Mouse (Mus musculus) left cerebral cortex, adult 18-20 months (tissue): ENCODE data around the gene Prim2. TPM values are rescaled to one million over a fixed set of nuclear protein-coding genes. Genes with fewer than 3 reads are reported as not detected.
"Not testable (repeated sequence)": the region's sequence is repeated elsewhere in the genome, so short reads cannot be mapped to it uniquely, and the experiment has no call there.

ENCODE experiments used
- DNase-seq, 2 experiments: peaks; one replicate each; pipeline ENCODE4 v3.0.0; 2021 to 2022; ENCODE audit warnings: low spot score in 2 of 2, mixed read lengths in 1 of 2
- total RNA-seq, 2 experiments: library from RNA; stranded (reverse); gene quantifications; 2 replicates each; pipeline ENCODE4 v1.2.3; 2021

Prim2 gene
- total RNA-seq, 2 experiments from 2014 or later: 6.7 to 6.9 TPM

- no peak for DNase-seq
Observed at GRCm38 (mm10) chr1:33657574-33658149, 11.9 kb downstream of the Prim2 start.

DNA sequence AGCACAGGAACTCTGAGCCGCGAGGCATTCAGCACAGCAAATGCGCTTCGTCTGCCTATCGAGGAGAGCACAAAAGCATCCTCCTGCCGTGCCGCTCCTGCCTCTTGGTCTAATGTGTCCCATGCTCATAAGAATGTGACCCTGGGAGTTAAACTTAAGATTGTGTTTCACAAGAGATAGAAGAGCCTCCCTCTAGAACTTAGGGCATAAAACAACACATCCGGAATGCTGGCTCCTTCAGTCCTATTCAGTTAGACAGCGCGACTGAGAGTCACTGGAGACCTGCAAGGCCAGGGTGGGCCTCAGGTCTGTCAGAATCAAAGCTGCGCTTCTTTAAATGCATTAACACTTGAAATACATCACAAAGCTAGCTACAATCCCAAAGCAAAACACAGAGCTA lies 18.7 kb downstream of the Prim2 start:
- no peak for DNase-seq

DNA sequence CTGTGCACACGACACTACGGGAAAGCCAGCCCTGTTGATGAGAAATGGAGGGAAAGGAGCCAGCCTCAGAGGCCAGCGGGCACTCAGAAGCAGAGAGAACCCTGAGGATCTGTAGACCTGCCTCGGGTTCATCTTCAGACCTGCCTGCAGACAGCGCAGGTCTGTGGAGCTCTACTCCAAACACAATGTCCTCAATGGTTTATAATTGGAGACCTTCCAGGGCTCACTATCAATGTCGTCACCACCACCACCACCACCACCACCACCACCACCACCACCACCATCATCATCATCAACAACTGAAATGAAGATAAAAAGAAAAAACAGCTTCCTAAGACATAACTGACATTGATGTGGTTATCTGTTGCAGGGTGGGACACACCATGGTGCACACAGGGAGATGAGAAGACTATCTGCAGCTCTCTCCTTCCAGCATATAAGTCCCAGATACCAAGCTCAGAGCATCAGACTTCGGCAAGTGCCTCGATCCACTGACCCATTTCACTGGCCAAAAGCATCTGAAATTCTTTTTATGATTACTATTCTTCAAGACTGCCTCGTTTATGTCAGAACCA lies 20.0 kb downstream of the Prim2 start:
- DNase-seq: no peak

DNA sequence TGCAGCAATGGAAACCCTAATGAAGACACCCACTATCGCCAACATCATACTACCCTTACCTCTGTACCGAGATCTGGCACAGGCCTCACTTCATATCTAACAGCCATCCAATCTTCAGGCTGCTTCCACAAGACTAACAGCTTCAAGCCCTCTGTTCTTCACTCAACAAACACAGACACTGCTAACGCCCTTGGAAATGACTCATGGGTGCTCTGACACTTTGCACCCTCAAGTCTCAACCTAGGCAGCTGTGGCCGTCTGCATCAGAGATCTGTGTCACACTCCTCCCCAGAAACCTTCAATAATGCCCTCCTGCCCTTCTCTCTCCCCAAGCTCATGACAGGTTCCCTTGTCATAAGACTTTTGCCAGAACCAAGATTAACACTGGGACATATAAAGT lies 20.6 kb downstream of the Prim2 start:
- no peak for DNase-seq

DNA sequence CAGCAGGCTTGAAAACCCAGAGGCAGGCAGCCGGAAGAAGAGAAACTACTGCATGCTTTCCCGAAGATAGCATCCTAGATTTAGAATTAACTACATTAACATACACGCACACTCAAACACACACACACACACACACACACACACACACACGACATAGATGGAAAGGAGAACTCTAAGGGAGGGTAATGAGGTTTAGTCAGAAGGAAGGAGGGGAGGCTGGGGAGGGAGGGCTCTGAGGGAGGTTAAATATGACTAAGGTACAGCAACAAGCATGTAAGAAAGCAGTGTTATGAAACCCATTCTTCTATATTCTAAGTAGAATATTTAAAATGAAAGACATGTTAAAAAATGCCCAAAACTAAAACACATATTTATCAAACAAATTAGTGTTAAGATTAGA lies 21.9 kb downstream of the Prim2 start:
- DNase-seq: no peak

GRCm38 (mm10) chr1:33647173-33647572 lies 22.4 kb downstream of the Prim2 start:
- no peak for DNase-seq

DNA sequence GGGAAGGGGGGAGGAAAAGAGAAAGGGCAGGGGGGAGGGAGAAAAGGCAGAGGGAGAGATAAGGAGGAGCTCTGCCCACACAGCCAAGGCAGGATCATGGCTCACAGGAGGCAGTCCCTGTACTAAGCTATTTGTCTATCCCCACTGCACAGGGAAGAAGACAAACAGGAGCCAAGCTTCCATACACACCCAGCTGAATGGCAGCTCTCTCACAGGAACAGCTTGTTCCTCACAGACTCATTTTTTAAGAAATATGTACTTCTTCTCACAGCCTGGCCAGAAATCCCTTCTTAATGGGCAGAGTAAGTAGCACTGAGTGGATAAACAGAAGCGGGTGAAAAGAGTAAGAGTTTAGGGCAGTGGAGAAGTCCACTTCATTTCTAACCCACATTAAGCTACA lies 23.9 kb downstream of the Prim2 start:
- no peak for DNase-seq

GRCm38 (mm10) chr1:33641139-33641538 lies 28.5 kb downstream of the Prim2 start:
- peak; percentile 40 to 51 for DNase-seq

GRCm38 (mm10) chr1:33640089-33640488 lies 29.5 kb downstream of the Prim2 start:
- no peak for DNase-seq

- DNase-seq: no peak
Observed at GRCm38 (mm10) chr1:33639234-33639633, 30.4 kb downstream of the Prim2 start.

GRCm38 (mm10) chr1:33637827-33638226 lies 31.8 kb downstream of the Prim2 start:
- no peak for DNase-seq

DNA sequence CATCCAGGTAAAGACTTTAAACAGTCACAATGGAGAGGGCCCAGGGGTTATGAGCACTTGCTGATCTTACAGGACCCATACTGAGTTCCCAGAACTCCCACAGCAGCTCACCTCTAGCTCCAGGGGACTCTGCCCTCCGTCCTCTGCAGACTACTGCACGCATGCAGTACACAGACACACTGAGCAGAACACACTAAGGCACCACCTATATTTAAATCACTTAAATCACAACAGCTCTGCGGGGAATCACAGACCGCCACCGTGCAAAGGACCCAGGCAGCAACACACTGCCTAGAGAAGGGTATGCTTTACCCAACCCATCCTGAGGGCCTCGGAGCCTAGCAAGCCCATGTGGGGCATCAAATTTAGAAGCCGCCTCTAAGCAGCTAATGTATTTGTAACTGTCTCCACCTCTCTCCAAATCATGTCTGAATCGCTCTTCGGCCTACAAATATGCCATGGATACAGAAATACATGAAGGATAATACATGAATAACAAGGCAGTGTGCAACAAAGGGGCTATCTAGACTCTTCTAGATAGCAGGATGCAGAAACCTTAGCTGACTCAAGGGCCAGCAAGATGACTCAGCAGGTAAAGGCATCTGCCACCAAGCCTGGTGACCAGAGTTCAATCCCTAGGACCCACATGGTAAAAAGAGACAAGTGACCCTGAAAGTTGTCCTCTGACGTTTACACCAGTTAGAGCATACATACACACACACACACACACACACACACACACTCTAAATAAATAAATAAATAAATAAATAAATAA lies 33.0 kb downstream of the Prim2 start:
- DNase-seq: no peak

GRCm38 (mm10) chr1:33631002-33631618 lies 38.5 kb downstream of the Prim2 start:
- not testable (repeated sequence) for DNase-seq

GRCm38 (mm10) chr1:33627803-33628202 lies 41.8 kb downstream of the Prim2 start:
- DNase-seq: no peak

DNA sequence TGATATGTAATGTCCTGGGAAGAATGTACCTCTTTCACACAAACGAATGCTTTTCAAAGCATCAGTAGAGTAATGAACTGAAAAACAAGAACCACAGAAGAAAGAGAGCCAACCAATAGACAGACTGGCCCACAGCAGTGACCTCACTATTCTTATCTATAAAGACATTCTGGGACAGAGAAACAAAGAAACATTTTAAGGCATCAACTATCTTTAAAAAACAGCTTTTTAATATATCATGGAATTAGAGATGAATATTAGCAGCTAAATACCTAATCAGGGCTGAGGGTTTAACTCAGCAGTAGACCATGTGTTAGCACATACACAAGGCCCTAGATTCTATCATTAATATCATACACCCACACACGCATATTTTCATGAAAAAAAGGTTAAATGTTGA lies 42.5 kb downstream of the Prim2 start:
- no peak for DNase-seq

DNA sequence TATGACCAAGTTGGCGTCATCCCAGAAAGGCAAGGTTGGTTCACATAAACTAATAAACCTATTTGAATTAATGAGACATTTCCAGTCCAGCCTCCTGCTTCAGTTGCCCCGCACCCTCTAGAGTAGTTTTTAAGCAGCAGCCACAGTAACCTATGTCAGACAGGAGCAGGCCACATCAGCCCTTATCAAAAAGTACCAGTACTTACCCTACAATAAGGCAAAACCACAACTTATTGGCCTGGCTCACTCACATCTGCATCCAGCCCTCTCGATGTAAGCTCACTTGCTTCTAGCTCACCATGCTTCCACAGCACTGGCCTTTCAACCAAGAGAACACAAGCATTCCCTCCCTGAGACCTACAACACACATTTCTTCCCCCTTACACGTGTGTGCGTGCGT lies 44.7 kb downstream of the Prim2 start:
- no peak for DNase-seq

DNA sequence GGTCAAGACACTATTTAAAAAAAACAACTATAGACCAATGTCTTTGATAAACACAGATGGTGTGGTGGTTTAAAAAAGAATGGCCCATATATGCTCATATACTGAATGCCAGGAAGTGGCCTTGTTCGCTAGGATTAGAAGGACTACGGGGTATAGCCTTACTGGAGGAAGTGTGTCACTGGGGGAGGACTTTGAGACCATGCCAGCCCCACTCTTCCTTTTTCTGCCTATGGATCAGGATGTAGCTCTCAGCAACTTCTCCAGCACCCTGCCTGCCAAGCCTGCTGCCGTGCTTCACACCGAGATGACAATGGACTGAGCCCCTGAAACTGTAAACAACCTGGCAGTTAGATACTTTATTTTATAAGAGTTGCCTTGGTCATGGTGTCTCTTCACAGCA lies 45.2 kb downstream of the Prim2 start:
- no peak for DNase-seq

- DNase-seq: no peak
Observed at GRCm38 (mm10) chr1:33621791-33622190, 47.8 kb downstream of the Prim2 start.

- DNase-seq: no peak
Observed at GRCm38 (mm10) chr1:33620091-33620788, 49.4 kb downstream of the Prim2 start.

DNA sequence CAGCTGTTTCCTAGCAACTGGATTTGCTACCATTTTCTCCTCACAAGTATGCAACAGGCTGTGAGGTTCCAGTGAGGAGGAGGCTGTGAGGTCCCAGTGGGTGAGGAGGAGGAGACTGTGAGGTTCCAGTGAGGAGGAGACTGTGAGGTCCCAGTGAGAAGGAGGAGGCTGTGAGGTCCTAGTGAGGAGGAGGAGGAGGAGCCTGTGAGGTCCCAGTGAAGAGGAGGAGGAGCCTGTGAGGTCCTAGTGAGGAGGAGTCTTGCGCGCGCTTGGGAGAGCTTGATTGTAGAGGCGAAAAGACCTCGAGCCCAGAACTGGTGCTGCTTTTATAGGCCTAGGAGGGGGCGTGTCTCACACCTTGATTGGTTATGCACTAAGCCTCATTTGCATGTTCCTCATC lies 53.0 kb downstream of the Prim2 start:
- DNase-seq: not testable (repeated sequence)

- DNase-seq: no peak
Observed at GRCm38 (mm10) chr1:33612100-33612499, 57.5 kb downstream of the Prim2 start.
